In genomic region chr2:18938923-18939329, GRCm38 (mm10) we compare ENCODE assay signal across 10 mouse cellular contexts. TPM values are rescaled to one million over a fixed set of nuclear protein-coding genes. Genes with fewer than 3 reads are reported as not detected.
DNase-seq lines count a peak whose midpoint lies in the region; ATAC-seq lines count a peak whose summit lies in the region.
"Had no signal": no experiment of that assay in that cellular context is flagged by ENCODE, and none has a peak within 500 bp of the region (broad histone marks: within the 10 kb centered on the region; RNA-seq: fewer than 3 reads in every experiment).

No protein-coding gene starts in this region.

- H3K27me3 ChIP-seq in heart, embryonic 16.5 days (ENCODE audit: control insufficient read depth, insufficient read depth, low read length) = no peaks in the 10 kb centered on the region
- 0 out of 2 replicates have a peak, but pooled peaks cover 3% of the 10 kb centered on the region for H3K27me3 ChIP-seq in limb, embryonic 10.5 days (ENCODE audit: low read depth, poor library complexity, severe bottlenecking)
- no peaks in the 10 kb centered on the region for H3K27me3 ChIP-seq in midbrain, embryonic 11.5 days (ENCODE audit: control insufficient read depth, insufficient read depth, low read length)

- no peak overlapping the region for H3K4me3 ChIP-seq in heart, embryonic 16.5 days (ENCODE audit: low read length)
- H3K4me3 ChIP-seq in limb, embryonic 10.5 days = no peak overlapping the region
- no peak overlapping the region for H3K4me3 ChIP-seq in midbrain, embryonic 11.5 days (ENCODE audit: low read depth, low read length)

- H3K27ac ChIP-seq in heart, embryonic 16.5 days (ENCODE audit: low read length) = peak overlapping the region; percentile 11; the same call in 1 of the 2 replicates
- H3K27ac ChIP-seq in limb, embryonic 10.5 days = peak overlapping the region; percentile 50; the same call in 1 of the 2 replicates
- H3K27ac ChIP-seq in midbrain, embryonic 11.5 days (ENCODE audit: low read depth, low read length) = no peak overlapping the region

- ATAC-seq in heart, embryonic 16.5 days (replicated peaks; ENCODE audit: extremely low read depth, insufficient read depth, low FRiP score) = no peak
- no peak for ATAC-seq in midbrain, embryonic 11.5 days (ENCODE audit: low FRiP score)
- ATAC-seq: midbrain, embryonic 16.5 days had no signal

- 34% methylated on average over 8 of the region's 8 CpGs for WGBS in heart, embryonic 16.5 days
- 21% methylated on average over 8 of the region's 8 CpGs for WGBS in limb, embryonic 10.5 days
- 18% methylated on average over 8 of the region's 8 CpGs for WGBS in midbrain, embryonic 11.5 days

- intact Hi-C loops in gastrocnemius, postnatal 14 days (cut with DNase I; ENCODE audit: low total_unique reads) = no loop called here

- H3K9ac ChIP-seq in heart, embryonic 16.5 days (ENCODE audit: low read length) = no peak overlapping the region
- H3K9ac ChIP-seq in midbrain, embryonic 11.5 days (ENCODE audit: low read length) = no peak overlapping the region

- peaks cover 53% of the 10 kb centered on the region for H3K4me1 ChIP-seq in heart, embryonic 16.5 days (ENCODE audit: control insufficient read depth, insufficient read depth, low read length)
- H3K4me1 ChIP-seq in limb, embryonic 10.5 days = peaks cover 54% of the 10 kb centered on the region
- H3K4me1 ChIP-seq in midbrain, embryonic 11.5 days (ENCODE audit: control insufficient read depth, insufficient read depth, low read length) = peaks cover 5% of the 10 kb centered on the region

- no peaks in the 10 kb centered on the region for H3K36me3 ChIP-seq in heart, embryonic 16.5 days (ENCODE audit: control insufficient read depth, insufficient read depth)
- no peaks in the 10 kb centered on the region for H3K36me3 ChIP-seq in limb, embryonic 10.5 days
- H3K36me3 ChIP-seq in midbrain, embryonic 11.5 days (ENCODE audit: control insufficient read depth, insufficient read depth, low read length) = no peaks in the 10 kb centered on the region

- no peaks in the 10 kb centered on the region for H3K9me3 ChIP-seq in heart, embryonic 16.5 days (replicated peaks; ENCODE audit: control insufficient read depth, low read length)
- H3K9me3 ChIP-seq in limb, embryonic 10.5 days (replicated peaks) = no peaks in the 10 kb centered on the region
- no peaks in the 10 kb centered on the region for H3K9me3 ChIP-seq in midbrain, embryonic 11.5 days (ENCODE audit: control insufficient read depth, low read length)

- DNase-seq in heart, adult 18-20 months = no peak
- DNase-seq in thymus, postnatal 0 days (ENCODE audit: low spot score) = peak; percentile 63
- DNase-seq in thymus, postnatal 25 days = no peak
- no peak for DNase-seq in limb, embryonic 10.5 days (ENCODE audit: low spot score)
- DNase-seq in layer of hippocampus, adult 18-20 months (ENCODE audit: low spot score in 2 of 2) = no peak
- no peak for DNase-seq in midbrain, embryonic 11.5 days (ENCODE audit: low spot score, missing footprints)
- no peak for DNase-seq in gastrocnemius, postnatal 14 days
- DNase-seq: heart, postnatal 36 days had no signal

- no peak overlapping the region for H3K4me2 ChIP-seq in heart, embryonic 16.5 days (ENCODE audit: low read depth, low read length)
- H3K4me2 ChIP-seq in midbrain, embryonic 11.5 days = no peak overlapping the region

RNA-seq across cellular contexts. Expression of gene Pip4k2a, which starts 59.0 kb away (rescaled TPM):
- 7.7 and 10.0 TPM in 2 replicates for polyA plus RNA-seq in heart, embryonic 16.5 days (2015; fragmentation: Nextera tagmentation; extraction: Ambion mirVana)
- 1 to 10 TPM; 6.3 to 7.7 TPM for total RNA-seq in heart, adult 18-20 months (2021)
- polyA plus RNA-seq in thymus, postnatal 0 days (2015; fragmentation: Nextera tagmentation; extraction: Ambion mirVana) = 51.2 and 53.7 TPM in 2 replicates
- polyA plus RNA-seq in limb, embryonic 10.5 days (2016; fragmentation: Nextera tagmentation; extraction: Ambion mirVana) = 5.6 and 6.7 TPM in 2 replicates
- total RNA-seq in layer of hippocampus, adult 18-20 months (2021) = 10 to 100 TPM; 64.2 to 65.8 TPM
- polyA plus RNA-seq in midbrain, embryonic 11.5 days (2014; fragmentation: Nextera tagmentation; extraction: Ambion mirVana) = 9.7 and 11.5 TPM in 2 replicates
- 1 to 10 TPM; 6.9 to 8.0 TPM for total RNA-seq in gastrocnemius, postnatal 14 days (2021)

RNA-seq across cellular contexts. Expression of gene 4930426L09Rik, which starts 59.2 kb away (rescaled TPM):
- polyA plus RNA-seq in heart, embryonic 16.5 days (2015; fragmentation: Nextera tagmentation; extraction: Ambion mirVana) = 0.09 and 0.30 TPM in 2 replicates
- not detected for total RNA-seq in heart, adult 18-20 months (2021)
- polyA plus RNA-seq in thymus, postnatal 0 days (2015; fragmentation: Nextera tagmentation; extraction: Ambion mirVana) = 1.0 and 1.4 TPM in 2 replicates
- polyA plus RNA-seq in limb, embryonic 10.5 days (2016; fragmentation: Nextera tagmentation; extraction: Ambion mirVana) = 0.20 and 0.25 TPM in 2 replicates
- under 1 TPM; 0.72 to 0.89 TPM for total RNA-seq in layer of hippocampus, adult 18-20 months (2021)
- 0.29 and 0.38 TPM in 2 replicates for polyA plus RNA-seq in midbrain, embryonic 11.5 days (2014; fragmentation: Nextera tagmentation; extraction: Ambion mirVana)
- total RNA-seq in gastrocnemius, postnatal 14 days (2021) = under 1 TPM; 0.14 to 0.31 TPM
